In genomic region chr13:84596585-84597142, GRCm38 (mm10) we compare ENCODE assay signal across 18 mouse cellular contexts.
"Had no signal": no experiment of that assay in that cellular context is flagged by ENCODE, and none has a peak within 500 bp of the region (broad histone marks: within the 10 kb centered on the region; RNA-seq: fewer than 3 reads in every experiment).

No protein-coding gene starts in this region.

- DNase-seq: lung, adult 18-20 months; lung, embryonic 14.5 days; lung, postnatal 10 days; lung, postnatal 4 days; midbrain, embryonic 14.5 days; retina, postnatal 1 day; right cerebral cortex, adult 18-20 months; right cerebral cortex, postnatal 25 days; right cerebral cortex, postnatal 4 days; spleen, adult 18-20 months; thymus, adult 18-20 months; thymus, postnatal 14 days; thymus, postnatal 36 days had no signal

- H3K4me3 ChIP-seq: midbrain, embryonic 10.5 days; myocyte; neural tube, embryonic 13.5 days; neural tube, embryonic 15.5 days had no signal

- H3K9ac ChIP-seq: lung, embryonic 14.5 days; neural tube, embryonic 13.5 days; neural tube, embryonic 15.5 days had no signal

- H3K36me3 ChIP-seq: midbrain, embryonic 10.5 days; neural tube, embryonic 13.5 days; neural tube, embryonic 15.5 days had no signal

- H3K27ac ChIP-seq: midbrain, embryonic 10.5 days; neural tube, embryonic 13.5 days; neural tube, embryonic 15.5 days had no signal

- H3K4me1 ChIP-seq: midbrain, embryonic 10.5 days; neural tube, embryonic 13.5 days; neural tube, embryonic 15.5 days had no signal

- H3K27me3 ChIP-seq: neural tube, embryonic 13.5 days; neural tube, embryonic 15.5 days had no signal

- ATAC-seq: midbrain, embryonic 16.5 days had no signal

- H3K4me2 ChIP-seq: lung, embryonic 14.5 days; neural tube, embryonic 13.5 days; neural tube, embryonic 15.5 days had no signal

- H3K9me3 ChIP-seq: midbrain, embryonic 10.5 days; neural tube, embryonic 15.5 days had no signal
